Mouse (Mus musculus): ENCODE data around the gene Cd247.

DNA sequence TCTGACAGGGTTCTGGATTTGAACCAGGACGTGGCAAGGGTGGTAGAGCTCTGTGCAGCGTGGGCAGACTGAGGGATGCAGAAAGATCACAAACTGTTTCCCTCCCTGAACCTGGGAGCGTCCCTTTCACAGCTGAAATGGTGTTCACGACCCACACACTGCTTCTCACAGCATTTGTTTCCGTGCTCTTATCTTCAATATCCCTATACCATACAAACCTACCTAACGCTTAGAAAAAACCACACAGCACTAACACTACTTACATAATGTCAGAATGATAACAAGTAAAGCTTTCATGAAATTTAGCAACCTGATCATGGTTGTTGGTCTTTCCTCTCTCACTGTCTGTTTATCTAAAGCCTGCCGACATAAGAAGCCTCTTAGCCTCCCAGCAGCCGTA lies 80.2 kb downstream of the Cd247 start:
- TF ChIP-seq CTCF (conservative IDR thresholded peaks at IDR 0.05; ENCODE audit: low read length) (no peak), POU5F1 (IDR thresholded peaks at IDR 0.05; ENCODE audit: borderline replicate concordance, low read length) (no peak), NANOG (IDR thresholded peaks at IDR 0.05; ENCODE audit: borderline replicate concordance, low read length) (no peak)
